Mouse (Mus musculus): Measurements from ENCODE around the gene Gm20388. TPM values are rescaled to one million over a fixed set of nuclear protein-coding genes. Genes with fewer than 3 reads are reported as not detected.

Gm20388 gene
- polyA plus RNA-seq, 1 experiment = not detected

DNA sequence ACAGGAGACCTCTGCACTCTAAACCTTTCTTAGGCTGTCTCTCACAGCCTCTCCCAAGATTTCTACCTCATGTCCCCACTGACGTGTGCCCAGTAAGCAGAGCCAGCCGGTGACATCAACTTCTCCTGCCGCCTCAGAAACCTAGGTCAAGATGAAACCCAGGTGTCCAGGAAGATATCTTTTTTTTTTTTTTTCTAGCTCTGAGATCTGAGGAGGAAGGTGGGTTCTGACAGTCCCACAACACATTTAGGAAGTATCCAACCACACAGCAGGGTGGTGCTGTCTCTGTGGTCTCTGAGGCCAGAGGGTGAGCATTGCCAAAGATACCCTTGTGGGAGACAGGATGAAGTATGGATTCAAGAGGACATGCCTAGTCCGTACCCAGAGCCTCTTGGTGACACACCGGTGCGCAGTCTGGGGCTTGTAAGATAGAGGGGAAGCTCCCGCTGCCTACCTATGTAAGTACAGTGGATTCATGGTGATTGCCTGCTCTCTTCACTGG, 1246.4 kb downstream of the Gm20388 start:
- Histone ChIP-seq H3K27ac (ENCODE audit: insufficient read depth, low read depth, low read length) (no peak overlapping the region), H3K4me1 (ENCODE audit: control insufficient read depth, insufficient read depth, low read length) (no peaks in the 10 kb centered on the region; the same call in 1 of the 2 replicates), H3K4me3 (ENCODE audit: insufficient read depth, low read depth, low read length) (no peak overlapping the region)
- 94% methylated on average over 7 of the region's 7 CpGs for WGBS
- TF ChIP-seq CTCF (IDR thresholded peaks at IDR 0.05; ENCODE audit: insufficient read depth, low read depth, low read length) (no peak), POLR2A (IDR thresholded peaks at IDR 0.05; ENCODE audit: insufficient read depth, low read depth, low read length) (no peak)

DNA sequence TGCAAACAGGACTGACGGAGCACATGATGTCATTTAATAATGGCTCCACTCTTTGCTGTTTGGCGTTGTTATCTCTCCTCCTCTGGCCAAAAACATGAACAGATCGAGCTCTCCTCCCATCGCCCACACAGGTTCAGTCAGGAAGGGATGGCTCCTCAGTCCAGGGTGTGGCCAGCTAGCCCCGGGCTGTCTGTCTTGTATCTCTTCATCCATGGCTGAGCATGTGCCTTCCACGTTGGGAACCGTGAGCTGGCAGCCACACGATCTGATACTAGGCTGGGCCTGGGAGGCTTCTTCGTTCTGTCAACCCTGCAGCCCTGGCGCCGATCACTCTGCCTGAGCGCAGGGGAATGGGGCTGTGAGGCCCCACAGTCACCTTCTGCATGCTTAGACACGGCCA, 1248.2 kb downstream of the Gm20388 start:
- H3K4me3 ChIP-seq (ENCODE audit: insufficient read depth, low read depth, low read length) = no peak overlapping the region
- WGBS = 85% methylated on average over 13 of the region's 13 CpGs
- no peak for TF ChIP-seq CTCF (IDR thresholded peaks at IDR 0.05; ENCODE audit: insufficient read depth, low read depth, low read length)
- TF ChIP-seq POLR2A (IDR thresholded peaks at IDR 0.05; ENCODE audit: insufficient read depth, low read depth, low read length) = no peak
- H3K27ac ChIP-seq (ENCODE audit: insufficient read depth, low read depth, low read length) = no peak overlapping the region
- H3K4me1 ChIP-seq (ENCODE audit: control insufficient read depth, insufficient read depth, low read length) = no peaks in the 10 kb centered on the region; the same call in 1 of the 2 replicates

DNA sequence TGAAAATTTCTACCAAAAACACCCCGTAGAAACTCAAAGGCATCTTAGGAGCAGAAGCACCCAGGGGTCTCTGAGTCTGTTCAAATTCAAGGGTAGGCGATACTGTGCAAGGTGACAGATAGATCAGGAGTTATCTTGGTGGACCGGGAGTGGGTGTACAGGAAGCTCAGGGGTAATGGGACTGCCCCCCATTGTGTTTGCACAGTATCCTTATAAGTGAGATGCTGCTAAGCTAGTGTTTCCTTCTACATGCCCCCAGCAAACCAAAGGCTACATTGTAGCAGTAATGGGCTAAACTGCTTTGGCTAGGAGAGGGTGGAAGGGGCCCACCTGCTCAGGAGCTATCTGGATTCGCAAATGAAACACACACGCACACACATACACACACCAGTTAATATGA, 1250.8 kb downstream of the Gm20388 start:
- Histone ChIP-seq H3K4me1 (ENCODE audit: control insufficient read depth, insufficient read depth, low read length) (peaks cover 5% of the 10 kb centered on the region), H3K4me3 (ENCODE audit: insufficient read depth, low read depth, low read length) (no peak overlapping the region), H3K27ac (ENCODE audit: insufficient read depth, low read depth, low read length) (no peak overlapping the region)
- 96% methylated on average over 5 of the region's 5 CpGs for WGBS
- TF ChIP-seq CTCF (IDR thresholded peaks at IDR 0.05; ENCODE audit: insufficient read depth, low read depth, low read length) (no peak), POLR2A (IDR thresholded peaks at IDR 0.05; ENCODE audit: insufficient read depth, low read depth, low read length) (no peak)

DNA sequence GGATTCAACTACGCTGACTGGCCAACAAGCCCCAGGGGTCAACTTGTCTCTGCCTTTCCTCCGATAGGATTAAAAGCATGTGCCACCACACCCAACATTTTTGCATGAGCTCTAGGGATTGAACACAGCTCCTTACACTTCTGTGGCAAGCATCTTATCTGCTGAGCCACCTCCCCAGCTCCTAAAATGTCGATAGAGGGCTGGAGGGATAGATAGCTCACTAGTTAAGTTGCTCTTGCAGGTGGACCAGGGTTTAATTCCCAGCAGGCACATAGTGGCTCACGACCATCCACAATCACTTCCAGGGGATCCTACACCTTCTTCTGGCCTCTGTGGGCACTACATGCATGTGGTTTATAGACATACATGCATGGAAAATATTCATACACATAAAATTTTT, 1251.8 kb downstream of the Gm20388 start:
- Histone ChIP-seq H3K27ac (ENCODE audit: insufficient read depth, low read depth, low read length) (no peak overlapping the region), H3K4me3 (ENCODE audit: insufficient read depth, low read depth, low read length) (no peak overlapping the region), H3K4me1 (ENCODE audit: control insufficient read depth, insufficient read depth, low read length) (peaks cover 5% of the 10 kb centered on the region)
- 83% methylated on average over 4 of the region's 4 CpGs for WGBS
- TF ChIP-seq CTCF (IDR thresholded peaks at IDR 0.05; ENCODE audit: insufficient read depth, low read depth, low read length) (no peak), POLR2A (IDR thresholded peaks at IDR 0.05; ENCODE audit: insufficient read depth, low read depth, low read length) (no peak)

DNA sequence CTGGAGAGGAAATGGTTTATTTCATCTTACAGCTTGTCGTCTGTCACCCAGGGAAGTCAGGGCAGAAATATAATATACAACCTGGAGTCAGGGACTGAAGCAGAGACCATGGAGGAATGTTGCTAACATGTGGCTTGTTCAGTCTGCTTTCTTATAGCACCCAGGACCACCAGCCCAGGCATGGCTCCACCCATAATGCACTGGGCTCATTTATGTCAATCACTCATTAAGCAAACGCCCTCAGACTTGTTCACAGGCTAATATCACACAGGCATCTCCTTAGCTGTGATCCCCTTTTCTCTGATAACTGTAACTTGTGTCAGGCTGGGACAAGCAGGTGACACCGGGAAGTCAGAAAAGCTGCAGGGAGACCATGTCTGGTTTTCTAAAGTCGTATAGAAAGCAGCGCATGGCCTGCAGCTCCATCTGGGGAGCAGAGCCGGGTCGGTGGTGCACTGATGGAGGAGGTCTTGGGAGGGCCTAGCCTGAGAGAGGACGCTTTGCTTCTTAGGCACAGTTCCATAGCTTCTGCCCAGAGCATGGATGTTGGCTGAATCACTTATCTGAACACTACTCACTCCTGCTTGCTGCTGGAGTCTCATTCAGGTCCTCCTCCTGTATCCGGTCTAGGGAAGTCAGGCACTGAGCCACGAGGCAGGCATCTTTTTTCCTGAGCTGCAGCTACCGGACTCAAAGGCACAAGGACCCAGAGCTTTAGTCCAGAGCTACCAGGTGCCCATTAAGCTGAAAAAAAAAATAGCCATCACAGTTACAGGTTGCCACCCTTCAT, 1252.5 kb downstream of the Gm20388 start:
- no peak for TF ChIP-seq POLR2A (IDR thresholded peaks at IDR 0.05; ENCODE audit: insufficient read depth, low read depth, low read length)
- TF ChIP-seq CTCF (IDR thresholded peaks at IDR 0.05; ENCODE audit: insufficient read depth, low read depth, low read length) = no peak

DNA sequence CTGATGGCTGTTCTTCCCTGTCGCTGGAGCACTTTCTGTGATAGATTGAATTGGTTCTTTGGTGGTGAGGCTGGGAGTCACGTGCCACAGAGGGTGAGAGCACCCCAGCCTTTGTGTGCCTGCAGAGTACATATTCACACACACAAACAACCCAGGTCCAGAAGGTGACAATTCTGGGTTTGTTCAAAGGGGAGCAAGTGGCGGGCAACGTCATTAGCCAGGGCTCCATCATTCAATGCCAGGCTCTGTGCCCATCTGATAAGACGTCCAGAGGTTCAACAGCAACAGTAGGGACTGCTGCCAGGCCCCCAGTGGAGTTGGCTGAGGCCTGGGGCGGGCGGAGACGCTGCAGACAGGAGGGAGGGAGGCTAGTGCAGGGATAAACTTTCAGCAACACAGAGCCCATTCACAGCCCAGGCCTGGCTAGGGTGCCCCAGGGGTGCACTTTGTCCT, 1253.4 kb downstream of the Gm20388 start:
- Histone ChIP-seq H3K27ac (ENCODE audit: insufficient read depth, low read depth, low read length) (no peak overlapping the region), H3K4me1 (ENCODE audit: control insufficient read depth, insufficient read depth, low read length) (peaks cover 5% of the 10 kb centered on the region), H3K4me3 (ENCODE audit: insufficient read depth, low read depth, low read length) (no peak overlapping the region)
- 40% methylated on average over 8 of the region's 8 CpGs for WGBS
- no peak for TF ChIP-seq POLR2A (IDR thresholded peaks at IDR 0.05; ENCODE audit: insufficient read depth, low read depth, low read length)
- TF ChIP-seq CTCF (IDR thresholded peaks at IDR 0.05; ENCODE audit: insufficient read depth, low read depth, low read length) = no peak

More for the DNA sequence above, 1252.5 kb downstream of the Gm20388 start:
- Histone ChIP-seq H3K4me3 (ENCODE audit: insufficient read depth, low read depth, low read length) (no peak overlapping the region), H3K27ac (ENCODE audit: insufficient read depth, low read depth, low read length) (no peak overlapping the region), H3K4me1 (ENCODE audit: control insufficient read depth, insufficient read depth, low read length) (peaks cover 5% of the 10 kb centered on the region)
- WGBS = 80% methylated on average over 11 of the region's 11 CpGs

DNA sequence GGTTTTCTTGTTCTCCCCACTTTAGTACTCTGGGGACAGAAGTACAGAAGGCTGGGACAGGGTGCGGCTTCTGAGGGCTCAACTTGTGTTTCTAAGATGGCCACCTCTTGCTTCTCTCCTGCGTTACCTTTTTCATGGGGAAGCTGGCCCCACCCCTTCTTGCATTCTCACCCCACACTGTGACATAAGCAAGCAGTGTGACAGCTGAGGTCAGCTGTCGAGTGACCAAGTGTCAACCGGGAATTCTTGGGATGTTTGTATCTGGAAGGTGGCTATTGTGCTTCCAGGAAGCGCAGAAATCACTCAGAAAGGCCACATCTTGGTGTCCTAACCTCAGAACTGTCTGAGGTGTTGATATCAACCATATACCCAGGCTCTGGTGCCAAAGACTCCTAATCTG, 1257.4 kb downstream of the Gm20388 start:
- no peak overlapping the region for H3K4me3 ChIP-seq (ENCODE audit: insufficient read depth, low read depth, low read length)
- no peak for TF ChIP-seq CTCF (IDR thresholded peaks at IDR 0.05; ENCODE audit: insufficient read depth, low read depth, low read length)
- TF ChIP-seq POLR2A (IDR thresholded peaks at IDR 0.05; ENCODE audit: insufficient read depth, low read depth, low read length) = no peak
- WGBS = 86% methylated on average over 5 of the region's 5 CpGs

DNA sequence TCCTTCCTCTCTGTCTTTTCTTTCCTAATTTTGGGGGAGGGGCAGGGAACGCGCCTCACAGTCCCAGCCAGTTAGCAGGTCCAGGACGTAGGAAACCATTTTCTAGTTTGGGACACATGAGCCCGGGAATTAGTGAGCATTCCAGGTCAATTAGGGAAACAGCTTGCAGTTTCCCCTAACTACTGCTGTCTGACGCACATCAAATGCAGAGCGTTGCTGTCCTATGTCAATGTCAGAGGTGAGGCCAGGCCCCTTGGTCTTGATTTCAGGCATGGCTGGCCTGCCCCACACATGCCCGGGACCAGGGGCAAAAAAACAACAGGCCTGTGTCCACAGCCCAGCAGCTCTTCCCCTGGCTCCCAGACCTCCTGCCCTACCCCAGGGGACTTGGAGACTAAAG, 1259.5 kb downstream of the Gm20388 start:
- 60% methylated on average over 7 of the region's 7 CpGs for WGBS
- TF ChIP-seq POLR2A (IDR thresholded peaks at IDR 0.05; ENCODE audit: insufficient read depth, low read depth, low read length) = no peak
- no peak for TF ChIP-seq CTCF (IDR thresholded peaks at IDR 0.05; ENCODE audit: insufficient read depth, low read depth, low read length)
- Histone ChIP-seq H3K4me1 (ENCODE audit: control insufficient read depth, insufficient read depth, low read length) (0 out of 2 replicates have a peak, but pooled peaks cover 3% of the 10 kb centered on the region), H3K27ac (ENCODE audit: insufficient read depth, low read depth, low read length) (no peak overlapping the region), H3K4me3 (ENCODE audit: insufficient read depth, low read depth, low read length) (no peak overlapping the region)

More for the DNA sequence above, 1257.4 kb downstream of the Gm20388 start:
- no peak overlapping the region for H3K27ac ChIP-seq (ENCODE audit: insufficient read depth, low read depth, low read length)
- peaks cover 8% of the 10 kb centered on the region; the same call in 1 of the 2 replicates for H3K4me1 ChIP-seq (ENCODE audit: control insufficient read depth, insufficient read depth, low read length)

All from olfactory bulb, adult 2 months (tissue).